Mouse (Mus musculus) G1E (cell line): ENCODE data around the gene Zfp872. TPM values are rescaled to one million over a fixed set of nuclear protein-coding genes. Genes with fewer than 3 reads are reported as not detected.

ENCODE experiments used
- ATAC-seq: 2 replicates; pipeline ENCODE4 v1.8.0; 2016; ENCODE audit warnings: mild to moderate bottlenecking; ENCODE audit not compliant: insufficient number of reproducible peaks, poor library complexity, low FRiP score, severe bottlenecking; ENCODE audit errors: extremely low read depth
- DNase-seq: peaks from one replicate; pipeline ENCODE4 v3.0.0; 2012; ENCODE audit warnings: low spot score
- H3K27me3 ChIP-seq: 2 replicates; pipeline ENCODE4 v1.6.1; 2012; ENCODE audit warnings: mild to moderate bottlenecking, low read length, inconsistent platforms; ENCODE audit not compliant: insufficient read depth
- H3K36me3 ChIP-seq: replicated peaks from 2 replicates; pipeline ENCODE3; 2012; ENCODE audit warnings: mild to moderate bottlenecking, inconsistent platforms
- H3K4me1 ChIP-seq: 2 replicates; pipeline ENCODE4 v1.6.1; 2012; ENCODE audit warnings: low read depth, low read length, inconsistent platforms, mixed read lengths; ENCODE audit not compliant: insufficient read depth
- H3K4me3 ChIP-seq: 2 replicates; pipeline ENCODE4 v1.5.1; 2012; ENCODE audit warnings: low read depth, mild to moderate bottlenecking, inconsistent platforms, low read length, moderate library complexity, mixed read lengths
- H3K9me3 ChIP-seq: replicated peaks from 2 replicates; pipeline ENCODE4 v1.6.1; 2012; ENCODE audit warnings: inconsistent platforms
- CTCF ChIP-seq: IDR thresholded peaks from 2 replicates; pipeline ENCODE4 v1.5.1; 2012; ENCODE audit warnings: low read depth, low read length, inconsistent platforms, mixed read lengths
- GATA1 ChIP-seq: IDR thresholded peaks from 2 replicates; pipeline ENCODE4 v1.6.1; 2012; ENCODE audit warnings: borderline replicate concordance, low read length, inconsistent platforms, mixed read lengths
- GATA2 ChIP-seq: IDR thresholded peaks from 2 replicates; pipeline ENCODE4 v1.6.1; 2012; ENCODE audit warnings: low read depth, low read length, inconsistent platforms, borderline replicate concordance
- POLR2AphosphoS5 ChIP-seq: IDR thresholded peaks from 2 replicates; pipeline ENCODE4 v1.6.1; 2012; ENCODE audit warnings: low read depth, low read length, inconsistent platforms; ENCODE audit not compliant: insufficient replicate concordance
- TAL1 ChIP-seq: conservative IDR thresholded peaks from 2 replicates; pipeline ENCODE4 v1.6.1; 2012; ENCODE audit warnings: low read depth, low read length, inconsistent platforms, mixed read lengths
- polyA plus RNA-seq: library from polyadenylated mRNA; stranded (reverse); fragments of >175 nt; gene quantifications from 2 replicates; pipeline ENCODE4 v1.2.3, GENCODE M21; 2012
- total RNA-seq, 2 experiments: library from RNA; stranded (forward) in 1 of 2; stranded (reverse) in 1 of 2; fragments of 200-1000 nt in 1 of 2; fragments of >200 nt in 1 of 2; fragmentation: Nextera tagmentation in 1 of 2; gene quantifications; 2 replicates each; pipeline ENCODE4 v1.2.3; 2014 to 2017

Zfp872 gene
- total RNA-seq (2014; fragmentation: Nextera tagmentation) (not detected in 2 replicates), total RNA-seq (2017) (0.16 TPM in 1 of 2 replicates, not detected in the other), polyA plus RNA-seq (not detected in 2 replicates)

- Histone ChIP-seq H3K27me3 (peaks cover 7% of the 10 kb centered on the region), H3K4me1 (no peaks in the 10 kb centered on the region), H3K36me3 (no peaks in the 10 kb centered on the region), H3K4me3 (peak within 1 kb of the TSS; percentile 20; the same call in 1 of the 2 replicates), H3K9me3 (peaks cover 27% of the 10 kb centered on the region)
- no peak for DNase-seq
- TF ChIP-seq POLR2AphosphoS5, result no peak
- TF ChIP-seq GATA1, result no peak
- TF ChIP-seq CTCF, result no peak
- no peak for TF ChIP-seq TAL1
- no peak for TF ChIP-seq GATA2
- no peak for ATAC-seq
These were observed at the start of gene Zfp872 for GRCm38 (mm10) chr9:22188025-22188611. Zfp872 (plus strand) TSS chr9:22188090.

GRCm38 (mm10) chr9:22138480-22138879 lies 49.4 kb upstream of the Zfp872 start:
- no peak for TF ChIP-seq GATA1
- no peak for TF ChIP-seq TAL1
- peak; percentile 81 for TF ChIP-seq CTCF
- ATAC-seq (no peak), DNase-seq (no peak)
- Histone ChIP-seq H3K4me1 (peaks cover 53% of the 10 kb centered on the region), H3K9me3 (peaks cover 17% of the 10 kb centered on the region), H3K27me3 (no peaks in the 10 kb centered on the region), H3K4me3 (no peak overlapping the region), H3K36me3 (no peaks in the 10 kb centered on the region)

GRCm38 (mm10) chr9:22139746-22140145 lies 48.1 kb upstream of the Zfp872 start:
- no peaks in the 10 kb centered on the region for H3K36me3 ChIP-seq
- ATAC-seq (no peak), DNase-seq (no peak)
- H3K4me3 ChIP-seq, result no peak overlapping the region
- TF ChIP-seq TAL1, result no peak
- no peak for TF ChIP-seq POLR2AphosphoS5
- no peak for TF ChIP-seq GATA2
- TF ChIP-seq CTCF, result no peak
- TF ChIP-seq GATA1, result no peak
- H3K27me3 ChIP-seq, result no peaks in the 10 kb centered on the region
- H3K9me3 ChIP-seq, result peaks cover 17% of the 10 kb centered on the region
- H3K4me1 ChIP-seq, result peaks cover 50% of the 10 kb centered on the region

- Histone ChIP-seq H3K9me3 (peaks cover 16% of the 10 kb centered on the region), H3K4me1 (peaks cover 24% of the 10 kb centered on the region), H3K27me3 (no peaks in the 10 kb centered on the region), H3K4me3 (no peak overlapping the region; the same call in 1 of the 2 replicates), H3K36me3 (no peaks in the 10 kb centered on the region)
- peak; percentile 64 for DNase-seq
- TF ChIP-seq CTCF (peak; percentile 88), GATA2 (no peak)
- ATAC-seq, result peak; percentile 22; the same call in 1 of the 2 replicates
These were observed 44.5 kb upstream of the Zfp872 start for GRCm38 (mm10) chr9:22143108-22144037.

- Histone ChIP-seq H3K9me3 (peaks cover 7% of the 10 kb centered on the region), H3K36me3 (no peaks in the 10 kb centered on the region), H3K4me3 (no peak overlapping the region), H3K4me1 (peaks cover 26% of the 10 kb centered on the region), H3K27me3 (no peaks in the 10 kb centered on the region)
- no peak for TF ChIP-seq POLR2AphosphoS5
- no peak for TF ChIP-seq GATA1
- TF ChIP-seq CTCF, result no peak
- TF ChIP-seq TAL1, result no peak
- no peak for TF ChIP-seq GATA2
- peak; percentile 40 for ATAC-seq
- DNase-seq, result no peak
These were observed 43.5 kb upstream of the Zfp872 start for GRCm38 (mm10) chr9:22144304-22144965.
